Comparison of ENCODE assay signal across 19 mouse cellular contexts in the genomic region with DNA sequence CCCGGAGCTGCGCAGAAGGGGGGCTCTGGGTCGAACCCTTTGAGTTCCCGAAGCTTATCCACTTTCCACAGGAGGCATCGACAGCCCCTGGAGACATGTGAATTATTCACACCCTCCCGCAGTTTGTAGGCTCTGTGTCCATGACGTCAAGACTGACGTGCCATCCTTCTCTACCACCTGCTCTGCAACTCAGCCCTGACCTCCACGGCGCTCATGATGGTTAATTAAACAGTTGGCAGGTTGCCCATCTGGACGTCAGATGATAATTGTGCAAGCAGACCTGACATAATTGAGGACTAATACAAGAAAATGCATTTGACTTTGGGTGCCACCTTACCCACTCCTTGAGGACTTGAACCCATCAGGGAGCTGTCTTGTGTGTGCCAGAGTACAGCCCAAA.
DNase-seq lines count a peak whose midpoint lies in the region; ATAC-seq lines count a peak whose summit lies in the region.
"Had no signal": no experiment of that assay in that cellular context is flagged by ENCODE, and none has a peak within 500 bp of the region (broad histone marks: within the 10 kb centered on the region; RNA-seq: fewer than 3 reads in every experiment).

No protein-coding gene starts in this region.

- no peak for ATAC-seq in cerebellum, adult (ENCODE audit: insufficient number of reproducible peaks, low FRiP score, low TSS enrichment)
- ATAC-seq in midbrain, embryonic 14.5 days (ENCODE audit: low FRiP score, low TSS enrichment): no peak
- no peak for ATAC-seq in midbrain, embryonic 13.5 days
- ATAC-seq in monocyte, adult 5-6 weeks (replicated peaks; ENCODE audit: insufficient number of reproducible peaks, low FRiP score, low TSS enrichment, poor library complexity, severe bottlenecking): no peak

- no peak overlapping the region for H3K27ac ChIP-seq in midbrain, embryonic 14.5 days (replicated peaks; ENCODE audit: low read depth, low read length)
- H3K27ac ChIP-seq in midbrain, embryonic 13.5 days: no peak overlapping the region
- H3K27ac ChIP-seq: hindbrain, embryonic 15.5 days; limb, embryonic 12.5 days; liver, embryonic 14.5 days; neural tube, embryonic 12.5 days had no signal

- H3K4me2 ChIP-seq in midbrain, embryonic 14.5 days (ENCODE audit: low read length): no peak overlapping the region
- no peak overlapping the region for H3K4me2 ChIP-seq in midbrain, embryonic 13.5 days (replicated peaks)
- H3K4me2 ChIP-seq: hindbrain, embryonic 15.5 days; limb, embryonic 12.5 days; neural tube, embryonic 12.5 days had no signal

- WGBS in midbrain, embryonic 14.5 days: 47% methylated on average over 11 of the region's 11 CpGs
- 59% methylated on average over 11 of the region's 11 CpGs for WGBS in midbrain, embryonic 13.5 days

- H3K9me3 ChIP-seq in midbrain, embryonic 14.5 days (ENCODE audit: control insufficient read depth, low read length): no peaks in the 10 kb centered on the region
- no peaks in the 10 kb centered on the region for H3K9me3 ChIP-seq in midbrain, embryonic 13.5 days
- H3K9me3 ChIP-seq: hindbrain, embryonic 15.5 days; limb, embryonic 12.5 days; neural tube, embryonic 12.5 days had no signal

- H3K27me3 ChIP-seq in midbrain, embryonic 14.5 days (ENCODE audit: control insufficient read depth, insufficient read depth, low read length): no peaks in the 10 kb centered on the region
- H3K27me3 ChIP-seq in midbrain, embryonic 13.5 days: no peaks in the 10 kb centered on the region
- H3K27me3 ChIP-seq: hindbrain, embryonic 15.5 days; limb, embryonic 12.5 days; neural tube, embryonic 12.5 days had no signal

- peak; percentile 42 for DNase-seq in cerebellum, adult 11 months
- DNase-seq in midbrain, embryonic 14.5 days: peak; percentile 43
- DNase-seq in cerebellum, postnatal 14 days: peak; percentile 73 to 77
- DNase-seq in frontal cortex, adult 2 months (ENCODE audit: extremely low spot score in 1 of 2, low spot score in 1 of 2): no peak
- no peak for DNase-seq in right cerebral cortex, adult 2 months (ENCODE audit: low spot score in 2 of 2)
- DNase-seq: gastrocnemius, postnatal 25 days; heart, postnatal 14 days; kidney, adult 18-20 months; kidney, postnatal 10 days; thymus, postnatal 36 days had no signal

- no peak overlapping the region for H3K4me3 ChIP-seq in midbrain, embryonic 14.5 days (replicated peaks; ENCODE audit: low read depth, low read length)
- no peak overlapping the region for H3K4me3 ChIP-seq in midbrain, embryonic 13.5 days (replicated peaks)
- H3K4me3 ChIP-seq: erythroblast, embryonic 14.5 days; hindbrain, embryonic 15.5 days; layer of hippocampus, adult 2 months; limb, embryonic 12.5 days; neural tube, embryonic 12.5 days had no signal

- H3K4me1 ChIP-seq in midbrain, embryonic 14.5 days (ENCODE audit: control insufficient read depth, insufficient read depth, low read length): 0 out of 2 replicates have a peak, but pooled peaks cover 12% of the 10 kb centered on the region
- peaks cover 24% of the 10 kb centered on the region for H3K4me1 ChIP-seq in midbrain, embryonic 13.5 days (replicated peaks)
- H3K4me1 ChIP-seq: neural tube, embryonic 12.5 days had no signal

- no peaks in the 10 kb centered on the region for H3K36me3 ChIP-seq in midbrain, embryonic 14.5 days (ENCODE audit: control insufficient read depth, insufficient read depth, low read length)
- no peaks in the 10 kb centered on the region for H3K36me3 ChIP-seq in midbrain, embryonic 13.5 days
- H3K36me3 ChIP-seq: hindbrain, embryonic 15.5 days; limb, embryonic 12.5 days; neural tube, embryonic 12.5 days had no signal

- no peak overlapping the region for H3K9ac ChIP-seq in midbrain, embryonic 14.5 days (replicated peaks; ENCODE audit: low read length)
- no peak overlapping the region for H3K9ac ChIP-seq in midbrain, embryonic 13.5 days (replicated peaks)
- H3K9ac ChIP-seq: hindbrain, embryonic 15.5 days; limb, embryonic 12.5 days; liver, embryonic 14.5 days; neural tube, embryonic 12.5 days had no signal

Comparison
In these comparisons a context has a peak if more than half of its experiments do, and no peak if none do; other contexts are left out.
1. DNase-seq: peak in cerebellum, adult 11 months (single experiment), midbrain, embryonic 14.5 days (single experiment) and cerebellum, postnatal 14 days (2 of 2); none in frontal cortex, adult 2 months (0 of 2) and right cerebral cortex, adult 2 months (0 of 2).